Comparison of ENCODE assay signal across 10 mouse cellular contexts in genomic region chr17:12688427-12689110, GRCm38 (mm10). TPM values are rescaled to one million over a fixed set of nuclear protein-coding genes. Genes with fewer than 3 reads are reported as not detected.
DNase-seq lines count a peak whose midpoint lies in the region; ATAC-seq and TF ChIP-seq lines count a peak whose summit lies in the region.
"Had no signal": no experiment of that assay in that cellular context is flagged by ENCODE, and none has a peak within 500 bp of the region (broad histone marks: within the 10 kb centered on the region; RNA-seq: fewer than 3 reads in every experiment).

No protein-coding gene starts in this region.

- no peaks in the 10 kb centered on the region for H3K9me3 ChIP-seq in midbrain, embryonic 14.5 days (ENCODE audit: control insufficient read depth, low read length)
- no peaks in the 10 kb centered on the region for H3K9me3 ChIP-seq in midbrain, embryonic 15.5 days
- H3K9me3 ChIP-seq in heart, embryonic 12.5 days (replicated peaks) = no peaks in the 10 kb centered on the region
- no peaks in the 10 kb centered on the region for H3K9me3 ChIP-seq in lung, postnatal 0 days (ENCODE audit: low read length)
- H3K9me3 ChIP-seq: stomach, embryonic 15.5 days had no signal

- H3K27me3 ChIP-seq in midbrain, embryonic 14.5 days (ENCODE audit: control insufficient read depth, insufficient read depth, low read length) = no peaks in the 10 kb centered on the region
- H3K27me3 ChIP-seq in midbrain, embryonic 15.5 days (replicated peaks) = no peaks in the 10 kb centered on the region
- no peaks in the 10 kb centered on the region for H3K27me3 ChIP-seq in cerebellum, adult 2 months (ENCODE audit: control insufficient read depth, insufficient read depth, low read length)
- H3K27me3 ChIP-seq in heart, embryonic 12.5 days (replicated peaks) = no peaks in the 10 kb centered on the region
- H3K27me3 ChIP-seq in lung, postnatal 0 days (replicated peaks; ENCODE audit: insufficient read depth, low read length) = no peaks in the 10 kb centered on the region
- H3K27me3 ChIP-seq: stomach, embryonic 15.5 days had no signal

- WGBS in midbrain, embryonic 14.5 days = 93% methylated on average over 20 of the region's 20 CpGs
- WGBS in midbrain, embryonic 15.5 days = 92% methylated on average over 20 of the region's 20 CpGs
- 30% methylated on average over 20 of the region's 20 CpGs for WGBS in cerebellum, adult 2 months
- WGBS in heart, embryonic 12.5 days = 51% methylated on average over 20 of the region's 20 CpGs
- WGBS in lung, postnatal 0 days = 59% methylated on average over 20 of the region's 20 CpGs

- no peak overlapping the region for H3K4me3 ChIP-seq in midbrain, embryonic 14.5 days (replicated peaks; ENCODE audit: low read depth, low read length)
- no peak overlapping the region for H3K4me3 ChIP-seq in midbrain, embryonic 15.5 days
- H3K4me3 ChIP-seq in cerebellum, adult 2 months (replicated peaks; ENCODE audit: insufficient read depth, low read depth, low read length) = no peak overlapping the region
- H3K4me3 ChIP-seq in heart, embryonic 12.5 days = no peak overlapping the region
- no peak overlapping the region for H3K4me3 ChIP-seq in lung, postnatal 0 days (ENCODE audit: low read depth, low read length)
- H3K4me3 ChIP-seq: stomach, embryonic 15.5 days had no signal

- no peak overlapping the region for H3K27ac ChIP-seq in midbrain, embryonic 14.5 days (replicated peaks; ENCODE audit: low read depth, low read length)
- no peak overlapping the region for H3K27ac ChIP-seq in midbrain, embryonic 15.5 days
- H3K27ac ChIP-seq in cerebellum, adult 2 months (ENCODE audit: insufficient read depth, low read length) = 0 out of 2 replicates have a peak overlapping the region, but pooled peaks have one; percentile 6
- H3K27ac ChIP-seq in heart, embryonic 12.5 days (ENCODE audit: poor library complexity, severe bottlenecking) = peak overlapping the region; percentile 63
- H3K27ac ChIP-seq in lung, postnatal 0 days (ENCODE audit: low read length) = 0 out of 2 replicates have a peak overlapping the region, but pooled peaks have one; percentile 9
- H3K27ac ChIP-seq: stomach, embryonic 15.5 days had no signal

- no peaks in the 10 kb centered on the region for H3K4me1 ChIP-seq in midbrain, embryonic 14.5 days (ENCODE audit: control insufficient read depth, insufficient read depth, low read length)
- no peaks in the 10 kb centered on the region for H3K4me1 ChIP-seq in midbrain, embryonic 15.5 days
- H3K4me1 ChIP-seq in cerebellum, adult 2 months (ENCODE audit: control insufficient read depth, insufficient read depth, low read length) = peaks cover 32% of the 10 kb centered on the region
- H3K4me1 ChIP-seq in heart, embryonic 12.5 days (replicated peaks) = peaks cover 20% of the 10 kb centered on the region
- H3K4me1 ChIP-seq in lung, postnatal 0 days (ENCODE audit: insufficient read depth, low read depth, low read length) = no peaks in the 10 kb centered on the region
- H3K4me1 ChIP-seq: stomach, embryonic 15.5 days had no signal

- no peak for ATAC-seq in midbrain, embryonic 14.5 days (ENCODE audit: low FRiP score, low TSS enrichment)
- ATAC-seq in midbrain, embryonic 15.5 days (replicated peaks) = no peak
- ATAC-seq in heart, embryonic 12.5 days (ENCODE audit: insufficient number of reproducible peaks, low FRiP score) = no peak
- ATAC-seq in lung, postnatal 0 days = peak; percentile 63

- H3K36me3 ChIP-seq in midbrain, embryonic 14.5 days (ENCODE audit: control insufficient read depth, insufficient read depth, low read length) = peaks cover 97% of the 10 kb centered on the region
- peaks cover 80% of the 10 kb centered on the region for H3K36me3 ChIP-seq in midbrain, embryonic 15.5 days (replicated peaks)
- peaks cover 100% of the 10 kb centered on the region for H3K36me3 ChIP-seq in heart, embryonic 12.5 days
- peaks cover 54% of the 10 kb centered on the region for H3K36me3 ChIP-seq in lung, postnatal 0 days (ENCODE audit: insufficient read depth, low read length)

- H3K9ac ChIP-seq in midbrain, embryonic 14.5 days (replicated peaks; ENCODE audit: low read length) = no peak overlapping the region
- H3K9ac ChIP-seq in midbrain, embryonic 15.5 days = no peak overlapping the region
- no peak overlapping the region for H3K9ac ChIP-seq in heart, embryonic 12.5 days
- no peak overlapping the region for H3K9ac ChIP-seq in lung, postnatal 0 days (replicated peaks; ENCODE audit: low read depth)
- H3K9ac ChIP-seq: stomach, embryonic 15.5 days had no signal

- TF ChIP-seq EP300 in lung, postnatal 0 days (IDR thresholded peaks at IDR 0.05) = no peak

- TF ChIP-seq CTCF in cerebellum, adult 2 months (IDR thresholded peaks at IDR 0.05; ENCODE audit: borderline replicate concordance, insufficient read depth, low read depth, low read length) = no peak
- TF ChIP-seq CTCF in lung, postnatal 0 days (IDR thresholded peaks at IDR 0.05) = no peak

- no peak for TF ChIP-seq POLR2A in cerebellum, adult 2 months (IDR thresholded peaks at IDR 0.05; ENCODE audit: borderline replicate concordance, insufficient read depth, low read length)

- DNase-seq in midbrain, embryonic 14.5 days = peak; percentile 8
- DNase-seq in cerebellum, adult 2 months = peak; percentile 73 to 86
- peak; percentile 37 for DNase-seq in lung, postnatal 0 days (ENCODE audit: low spot score)
- DNase-seq in embryo, embryonic 10 days (ENCODE audit: low spot score) = no peak
- DNase-seq in thymus, postnatal 36 days = no peak
- DNase-seq in spleen, postnatal 36 days (ENCODE audit: low spot score in 2 of 2) = no peak

- H3K4me2 ChIP-seq in midbrain, embryonic 14.5 days (ENCODE audit: low read length) = no peak overlapping the region
- H3K4me2 ChIP-seq in midbrain, embryonic 15.5 days = no peak overlapping the region
- peak overlapping the region; percentile 1; the same call in 1 of the 2 replicates for H3K4me2 ChIP-seq in heart, embryonic 12.5 days
- no peak overlapping the region for H3K4me2 ChIP-seq in lung, postnatal 0 days (replicated peaks; ENCODE audit: low read depth, low read length)
- H3K4me2 ChIP-seq: stomach, embryonic 15.5 days had no signal

RNA-seq across cellular contexts. Expression of gene Slc22a1, which starts 12.9 kb away (rescaled TPM):
- not detected in 2 replicates for polyA plus RNA-seq in midbrain, embryonic 14.5 days (2014; fragmentation: Nextera tagmentation; extraction: Ambion mirVana)
- not detected in 2 replicates for polyA plus RNA-seq in midbrain, embryonic 15.5 days (2015; fragmentation: Nextera tagmentation; extraction: Ambion mirVana)
- 0.19 and 0.46 TPM in 2 replicates for polyA plus RNA-seq in cerebellum, adult 2 months (2012; rRNA removed)
- polyA plus RNA-seq in heart, embryonic 12.5 days (2016; fragmentation: Nextera tagmentation; extraction: Ambion mirVana) = 4.0 and 4.7 TPM in 2 replicates
- 1.6 and 3.2 TPM in 2 replicates for polyA plus RNA-seq in lung, postnatal 0 days (2015; fragmentation: Nextera tagmentation; extraction: Ambion mirVana)
- polyA plus RNA-seq: liver, embryonic 16.5 days had no signal

Comparison
In these comparisons a context has a peak if more than half of its experiments do, and no peak if none do; other contexts are left out.
1. DNase-seq: peak in midbrain, embryonic 14.5 days (single experiment), cerebellum, adult 2 months (2 of 2) and lung, postnatal 0 days (single experiment); none in embryo, embryonic 10 days (single experiment), thymus, postnatal 36 days (0 of 2) and spleen, postnatal 36 days (0 of 2).
2. H3K27ac ChIP-seq: peak in cerebellum, adult 2 months (single experiment), heart, embryonic 12.5 days (single experiment) and lung, postnatal 0 days (single experiment); none in midbrain, embryonic 14.5 days (single experiment) and midbrain, embryonic 15.5 days (single experiment).